Mouse (Mus musculus) liver, embryonic 14.5 days (tissue): ENCODE measurements around the gene Cib3.

Experiments used
- CTCF ChIP-seq: IDR thresholded peaks from 2 replicates; pipeline ENCODE4 v1.5.1; 2016; ENCODE audit warnings: antibody characterized with exemption, low read depth, control low read depth
- EP300 ChIP-seq: IDR thresholded peaks from 2 replicates; pipeline ENCODE4 v1.6.1; 2016; ENCODE audit warnings: antibody characterized with exemption, low read depth

DNA sequence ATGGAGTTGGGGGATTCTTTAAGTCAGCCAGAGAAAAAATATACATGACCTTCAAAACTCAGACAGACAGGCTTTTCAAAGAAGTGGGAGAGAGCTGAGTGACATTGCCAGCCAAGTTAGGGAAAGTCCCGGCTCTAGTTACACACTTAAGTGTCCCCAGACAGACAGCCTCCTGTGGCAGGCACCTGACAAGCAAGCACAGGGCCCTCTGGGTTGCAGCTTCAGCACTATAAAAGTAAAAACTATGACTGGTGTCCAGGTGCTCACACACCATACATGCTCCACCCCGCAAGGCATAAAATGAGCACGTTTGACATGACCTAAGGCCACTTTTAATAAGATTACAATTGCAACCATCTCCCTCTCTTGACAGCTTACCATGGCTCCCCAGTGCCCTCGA lies 47.9 kb upstream of the Cib3 start:
- TF ChIP-seq CTCF (no peak), EP300 (no peak)
